Mouse (Mus musculus) bone marrow, adult 2 months (tissue): ENCODE measurements around the gene Jmjd6. TPM values are rescaled to one million over a fixed set of nuclear protein-coding genes. Genes with fewer than 3 reads are reported as not detected.
A peak's percentile ranks its signal among the peaks of the same experiment; 100 is the strongest.
"Not testable (repeated sequence)": the region's sequence is repeated elsewhere in the genome, so short reads cannot be mapped to it uniquely, and the experiment has no call there.

ENCODE experiments used
- H3K27ac ChIP-seq: fragments of 200-500 bp; 2 replicates; pipeline ENCODE4 v1.5.1; 2012; ENCODE audit warnings: low read depth, mild to moderate bottlenecking, control low read depth, inconsistent platforms, low read length; ENCODE audit not compliant: control insufficient read depth, poor library complexity, insufficient read depth
- H3K4me1 ChIP-seq: fragments of 200-500 bp; 2 replicates; pipeline ENCODE4 v1.6.1; 2011; ENCODE audit warnings: low read length; ENCODE audit not compliant: control insufficient read depth, insufficient read depth
- H3K4me3 ChIP-seq: fragments of 200-500 bp; replicated peaks from 2 replicates; pipeline ENCODE3; 2011; ENCODE audit warnings: mild to moderate bottlenecking, low read depth, low read length, control low read depth; ENCODE audit not compliant: control insufficient read depth
- CTCF ChIP-seq: fragments of 200-500 bp; IDR thresholded peaks from 2 replicates; pipeline ENCODE4 v1.5.1; 2011; ENCODE audit warnings: low read length, control low read depth; ENCODE audit not compliant: control insufficient read depth, insufficient read depth
- POLR2A ChIP-seq: fragments of 200-500 bp; IDR thresholded peaks from 2 replicates; pipeline ENCODE4 v1.6.1; 2011; ENCODE audit warnings: low read depth, mild to moderate bottlenecking, control low read depth, low read length, borderline replicate concordance; ENCODE audit not compliant: control insufficient read depth
- WGBS: fragments of 180-500 bp; shearing (Covaris S2); methylation state at CpG from one replicate; pipeline ENCODE4 v1.1.7; 2018; 5-methylcytosine and 5-hydroxymethylcytosine counted together
- polyA plus RNA-seq: library from polyadenylated mRNA; stranded (reverse); fragments of >200 nt; gene quantifications from 2 replicates; pipeline ENCODE4 v1.2.4, GENCODE M21; 2011; ENCODE audit warnings: low replicate concordance; ENCODE audit not compliant: missing spikeins, insufficient read depth, insufficient read length

Jmjd6 gene
- polyA plus RNA-seq, 1 experiment, result 41.8 TPM

- no peak overlapping the region for H3K4me3 ChIP-seq
These were observed 4.3 kb downstream of the Jmjd6 start for GRCm38 (mm10) chr11:116838936-116839335.

GRCm38 (mm10) chr11:116837441-116837840 is 5.8 kb downstream of the Jmjd6 start:
- WGBS, result 88% methylated on average over 10 of the region's 10 CpGs
- peaks cover 1% of the 10 kb centered on the region; the same call in 1 of the 2 replicates for H3K4me1 ChIP-seq

More at GRCm38 (mm10) chr11:116838936-116839335, 4.3 kb downstream of the Jmjd6 start:
- no peak for TF ChIP-seq CTCF
- 92% methylated on average over 14 of the region's 14 CpGs for WGBS
- Histone ChIP-seq H3K27ac (no peak overlapping the region), H3K4me1 (peaks cover 1% of the 10 kb centered on the region; the same call in 1 of the 2 replicates)

GRCm38 (mm10) chr11:116836283-116836682 is 7.0 kb downstream of the Jmjd6 start:
- WGBS, result 65% methylated on average over 4 of the region's 4 CpGs
- TF ChIP-seq CTCF, result no peak
- Histone ChIP-seq H3K27ac (no peak overlapping the region; the same call in 1 of the 2 replicates), H3K4me1 (peaks cover 1% of the 10 kb centered on the region; the same call in 1 of the 2 replicates), H3K4me3 (no peak overlapping the region)

More at GRCm38 (mm10) chr11:116837441-116837840, 5.8 kb downstream of the Jmjd6 start:
- TF ChIP-seq CTCF (no peak), POLR2A (no peak)
- Histone ChIP-seq H3K4me3 (no peak overlapping the region), H3K27ac (no peak overlapping the region)

- Histone ChIP-seq H3K4me1 (no peaks in the 10 kb centered on the region; the same call in 1 of the 2 replicates), H3K27ac (no peak overlapping the region), H3K4me3 (no peak overlapping the region)
- TF ChIP-seq POLR2A (no peak), CTCF (no peak)
- WGBS, result 80% methylated on average over 1 of the region's 1 CpGs
These were observed 8.3 kb downstream of the Jmjd6 start for GRCm38 (mm10) chr11:116834954-116835353.

DNA sequence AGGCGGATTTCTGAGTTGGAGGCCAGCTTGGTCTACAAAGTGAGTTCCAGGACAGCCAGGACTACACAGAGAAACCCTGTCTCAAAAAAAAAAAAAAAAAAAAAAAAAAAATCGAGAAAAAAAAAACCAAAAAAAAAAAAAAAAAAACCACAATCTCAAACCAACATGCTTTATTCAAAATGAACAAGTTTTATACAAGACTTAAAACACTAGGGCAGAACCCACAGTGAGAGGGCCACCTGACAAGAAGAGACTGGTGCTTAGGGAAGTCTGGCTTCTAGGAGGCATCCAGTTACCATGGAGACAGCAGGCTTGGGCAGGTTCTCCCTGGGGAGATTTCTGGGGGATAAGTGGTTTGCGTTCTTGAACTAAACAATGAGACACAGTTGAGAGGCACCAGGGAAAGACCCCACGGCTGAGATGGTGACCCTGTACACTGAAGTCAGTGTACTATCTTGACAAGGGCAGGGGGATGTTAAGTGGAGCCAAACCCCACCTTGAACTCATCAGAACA is 11.0 kb downstream of the Jmjd6 start:
- WGBS, result 51% methylated on average over 4 of the region's 4 CpGs
- TF ChIP-seq CTCF (no peak), POLR2A (no peak)
- Histone ChIP-seq H3K27ac (no peak overlapping the region), H3K4me1 (no peaks in the 10 kb centered on the region; the same call in 1 of the 2 replicates), H3K4me3 (no peak overlapping the region)

- H3K4me3 ChIP-seq, result peak within 1 kb of the TSS; percentile 16
- WGBS, result 7% methylated on average over 71 of the region's 71 CpGs
- TF ChIP-seq CTCF (no peak), POLR2A (no peak)
- no peaks in the 10 kb centered on the region; the same call in 1 of the 2 replicates for H3K4me1 ChIP-seq
- H3K27ac ChIP-seq, result no peak within 1 kb of the TSS; the same call in 1 of the 2 replicates
These were observed 15.6 kb downstream of the Jmjd6 start, which contains the start of gene Mxra7 for GRCm38 (mm10) chr11:116827534-116828165. TSS of gene Mxra7 (minus strand) at chr11:116828046.

DNA sequence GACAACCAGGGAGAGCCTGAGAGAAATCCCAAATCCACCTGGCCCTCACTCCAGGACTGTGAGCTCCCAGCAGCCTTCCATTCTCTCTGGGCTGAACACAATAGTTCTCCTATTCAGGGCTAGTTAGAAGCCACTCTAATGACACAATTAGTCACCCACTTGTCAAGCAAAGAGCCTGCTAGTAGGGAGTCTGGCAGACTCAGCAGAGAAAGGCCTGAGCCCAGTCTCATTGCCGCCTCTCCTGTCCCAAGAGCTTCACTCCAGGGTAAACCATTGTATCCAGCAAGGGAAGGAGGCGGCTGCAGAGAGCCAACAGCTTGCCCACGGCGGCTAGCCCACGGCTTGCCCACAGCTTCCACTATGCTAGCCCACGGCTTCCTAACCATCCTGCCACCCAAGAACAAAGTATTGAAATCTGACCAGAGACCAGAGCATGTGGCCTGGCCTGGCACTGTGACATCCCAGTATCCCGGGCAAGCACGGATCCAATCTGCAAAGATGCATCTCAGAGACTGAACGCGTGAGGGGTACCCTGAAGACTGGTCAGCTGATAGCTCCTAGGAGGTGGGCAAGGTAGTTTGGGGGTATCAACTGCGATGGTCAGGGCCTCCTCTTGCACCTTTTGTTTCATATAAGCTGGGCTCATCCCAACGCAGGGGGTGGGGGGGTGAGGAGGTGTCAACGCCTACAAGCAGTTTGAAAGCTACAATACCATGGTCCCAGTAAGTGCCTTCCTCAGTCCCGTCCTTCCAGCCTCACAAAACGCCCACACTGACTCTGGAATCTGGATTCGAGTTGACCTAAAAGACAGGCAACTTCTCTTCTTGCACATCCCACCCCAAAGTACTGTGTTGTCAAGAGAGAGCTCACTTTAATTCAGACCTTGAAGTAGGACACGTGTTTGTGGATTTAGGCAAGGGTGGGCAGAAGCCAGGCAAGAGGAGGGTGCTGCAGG is 16.4 kb downstream of the Jmjd6 start:
- 66% methylated on average over 17 of the region's 17 CpGs for WGBS
- Histone ChIP-seq H3K27ac (no peak overlapping the region), H3K4me3 (no peak overlapping the region), H3K4me1 (no peaks in the 10 kb centered on the region; the same call in 1 of the 2 replicates)
- TF ChIP-seq POLR2A (no peak), CTCF (no peak)

DNA sequence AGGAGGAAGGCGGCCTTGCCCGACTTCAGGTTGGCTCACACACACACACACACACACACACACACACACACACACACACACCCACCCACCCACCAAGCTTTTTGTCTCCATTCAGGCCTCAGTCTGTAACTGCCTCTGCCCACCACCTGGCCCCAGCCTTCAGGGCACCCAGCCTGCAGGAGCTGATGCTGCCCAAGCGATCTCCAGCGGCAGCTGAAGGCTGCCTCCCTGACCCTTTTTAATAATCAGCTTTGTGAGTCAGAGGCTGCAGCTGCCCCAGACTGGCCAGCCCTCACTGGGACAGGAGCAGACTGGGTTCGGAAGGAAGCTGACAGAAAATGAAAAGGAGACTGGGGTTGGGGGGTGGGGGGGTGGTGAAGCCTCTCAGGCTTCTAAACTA is 18.0 kb downstream of the Jmjd6 start:
- WGBS, result 80% methylated on average over 5 of the region's 5 CpGs
- H3K4me1 ChIP-seq, result no peaks in the 10 kb centered on the region; the same call in 1 of the 2 replicates
- no peak for TF ChIP-seq CTCF
- TF ChIP-seq POLR2A, result no peak
- H3K27ac ChIP-seq, result no peak overlapping the region
- no peak overlapping the region for H3K4me3 ChIP-seq

DNA sequence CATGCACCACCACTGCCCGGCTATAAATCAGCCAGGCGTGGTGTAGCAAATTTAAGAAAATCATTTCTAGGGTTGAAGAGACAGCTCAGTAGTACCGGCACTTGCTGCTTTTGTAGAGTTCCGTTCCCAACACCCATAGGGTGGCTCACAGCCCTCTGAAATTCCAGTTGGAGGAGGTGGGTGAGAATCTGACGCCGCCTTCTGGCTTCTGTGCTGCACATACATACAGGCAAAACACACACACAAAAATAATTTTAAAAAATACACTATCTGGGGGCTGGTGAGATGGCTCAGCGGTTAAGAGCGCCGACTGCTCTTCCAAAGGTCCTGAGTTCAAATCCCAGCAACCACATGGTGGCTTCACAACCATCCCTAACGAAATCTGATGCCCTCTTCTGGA is 19.4 kb downstream of the Jmjd6 start:
- H3K4me3 ChIP-seq, H3K27ac ChIP-seq, H3K4me1 ChIP-seq: not testable (repeated sequence)
- 83% methylated on average over 10 of the region's 10 CpGs for WGBS
